Mouse (Mus musculus): ENCODE data around the gene Mansc1. TPM values are rescaled to one million over a fixed set of nuclear protein-coding genes. Genes with fewer than 3 reads are reported as not detected.
A peak's percentile ranks its signal among the peaks of the same experiment; 100 is the strongest.

Mansc1 gene
- total and polyA plus RNA-seq, 2 experiments from 2014 or later: 7.4 to 17.0 TPM

DNA sequence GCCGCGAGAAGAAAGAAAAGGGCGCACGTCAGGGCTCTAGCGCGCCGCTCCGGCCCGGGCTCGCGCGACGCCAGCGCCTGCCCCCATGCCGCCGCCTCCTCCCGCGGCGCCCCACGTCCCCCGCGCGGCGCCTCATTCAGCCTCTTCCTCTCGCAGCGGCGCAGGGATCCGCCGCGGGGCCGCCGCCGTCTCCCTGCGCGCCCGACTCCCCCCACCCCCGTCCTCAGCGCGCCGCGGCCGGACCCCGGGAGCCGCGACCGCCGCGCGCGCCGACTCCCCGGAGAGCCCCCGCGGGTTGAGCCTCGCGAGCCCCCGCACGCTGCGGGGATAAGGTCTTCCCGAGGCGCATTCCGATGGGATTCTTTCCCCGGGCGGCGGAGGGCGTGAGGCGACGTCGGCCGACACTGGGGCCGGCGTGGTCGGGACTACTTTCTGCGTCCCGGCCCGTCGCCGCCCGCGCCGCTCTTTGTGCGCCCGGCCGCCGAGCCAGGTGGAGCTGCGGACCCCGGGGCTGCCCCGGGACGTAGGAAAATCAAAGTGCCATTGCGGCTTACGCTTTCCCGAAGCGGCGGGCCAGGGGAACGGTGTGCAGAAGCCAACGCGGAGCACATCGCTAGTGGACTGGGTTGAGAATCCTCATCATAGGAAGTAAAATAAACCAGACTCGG, 65.3 kb downstream of the Mansc1 start, which contains the start of gene Lrp6:
Lrp6 (minus strand) TSS at position 148 of the 668 bp plus-strand sequence.
- no peaks in the 10 kb centered on the region for H3K27me3 ChIP-seq (ENCODE audit: control insufficient read depth, insufficient read depth, low read length)
- under 1% methylated on average over 57 of the region's 99 CpGs for WGBS
- TF ChIP-seq EP300 (IDR thresholded peaks at IDR 0.05; ENCODE audit: low read depth) (no peak), CTCF (IDR thresholded peaks at IDR 0.05; ENCODE audit: low read depth) (no peak)
- H3K4me1 ChIP-seq (ENCODE audit: control insufficient read depth, insufficient read depth): peaks cover 10% of the 10 kb centered on the region; the same call in 1 of the 2 replicates
- peak within 1 kb of the TSS; percentile 98 for H3K9ac ChIP-seq (replicated peaks; ENCODE audit: low read depth, low read length)
- ATAC-seq (ENCODE audit: insufficient read depth, low read depth) (peak; percentile 94), DNase-seq (ENCODE audit: low spot score) (peak; percentile 81)
- H3K4me2 ChIP-seq (ENCODE audit: low read depth, low read length): peak within 1 kb of the TSS; percentile 79
- H3K27ac ChIP-seq (ENCODE audit: low read depth): peak within 1 kb of the TSS; percentile 99
- no peaks in the 10 kb centered on the region for H3K36me3 ChIP-seq (replicated peaks; ENCODE audit: control insufficient read depth, insufficient read depth, low read length)
- peak within 1 kb of the TSS; percentile 94 for H3K4me3 ChIP-seq (ENCODE audit: low read depth, low read length)
- no peaks in the 10 kb centered on the region for H3K9me3 ChIP-seq (replicated peaks; ENCODE audit: control insufficient read depth, low read length)

DNA sequence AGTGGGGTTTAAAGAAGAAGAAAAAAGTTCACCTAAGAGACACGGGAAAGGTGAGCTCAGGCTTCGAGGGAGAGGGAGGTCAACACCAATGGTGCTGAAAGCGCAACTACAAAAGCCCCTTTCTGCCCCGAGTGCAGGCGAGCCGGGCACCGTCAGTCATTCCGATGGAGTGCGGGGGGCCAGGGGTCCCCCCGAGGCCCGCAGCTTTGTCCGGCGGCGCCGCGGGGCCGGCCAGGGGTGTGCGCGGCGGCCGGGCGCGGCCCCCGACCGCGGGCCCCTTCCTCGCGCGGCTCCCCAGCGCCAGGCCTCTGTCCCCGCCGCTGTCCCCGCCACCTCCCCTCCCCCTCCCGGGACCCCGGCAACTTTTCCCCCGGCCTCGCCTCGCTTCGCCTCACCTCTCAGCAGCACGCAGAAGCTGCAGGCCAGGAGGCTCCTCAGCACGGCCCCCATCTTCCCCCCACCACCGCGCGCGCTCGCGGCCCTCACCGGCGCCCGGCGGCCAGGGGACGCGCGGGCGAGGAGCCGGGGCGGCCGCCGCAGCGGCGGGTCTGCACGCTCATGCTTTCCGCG, 66.0 kb downstream of the Mansc1 start:
- peak overlapping the region; percentile 94 for H3K4me3 ChIP-seq (ENCODE audit: low read depth, low read length)
- no peaks in the 10 kb centered on the region for H3K27me3 ChIP-seq (ENCODE audit: control insufficient read depth, insufficient read depth, low read length)
- ATAC-seq (ENCODE audit: insufficient read depth, low read depth) (peak; percentile 15), DNase-seq (ENCODE audit: low spot score) (no peak)
- H3K36me3 ChIP-seq (replicated peaks; ENCODE audit: control insufficient read depth, insufficient read depth, low read length): no peaks in the 10 kb centered on the region
- peak overlapping the region; percentile 98 for H3K9ac ChIP-seq (replicated peaks; ENCODE audit: low read depth, low read length)
- no peaks in the 10 kb centered on the region for H3K9me3 ChIP-seq (replicated peaks; ENCODE audit: control insufficient read depth, low read length)
- WGBS: 0% methylated on average over 34 of the region's 64 CpGs
- peak overlapping the region; percentile 99 for H3K27ac ChIP-seq (ENCODE audit: low read depth)
- TF ChIP-seq EP300 (IDR thresholded peaks at IDR 0.05; ENCODE audit: low read depth) (no peak), CTCF (IDR thresholded peaks at IDR 0.05; ENCODE audit: low read depth) (no peak)
- H3K4me2 ChIP-seq (ENCODE audit: low read depth, low read length): peak overlapping the region; percentile 79
- H3K4me1 ChIP-seq (ENCODE audit: control insufficient read depth, insufficient read depth): peaks cover 10% of the 10 kb centered on the region; the same call in 1 of the 2 replicates

DNA sequence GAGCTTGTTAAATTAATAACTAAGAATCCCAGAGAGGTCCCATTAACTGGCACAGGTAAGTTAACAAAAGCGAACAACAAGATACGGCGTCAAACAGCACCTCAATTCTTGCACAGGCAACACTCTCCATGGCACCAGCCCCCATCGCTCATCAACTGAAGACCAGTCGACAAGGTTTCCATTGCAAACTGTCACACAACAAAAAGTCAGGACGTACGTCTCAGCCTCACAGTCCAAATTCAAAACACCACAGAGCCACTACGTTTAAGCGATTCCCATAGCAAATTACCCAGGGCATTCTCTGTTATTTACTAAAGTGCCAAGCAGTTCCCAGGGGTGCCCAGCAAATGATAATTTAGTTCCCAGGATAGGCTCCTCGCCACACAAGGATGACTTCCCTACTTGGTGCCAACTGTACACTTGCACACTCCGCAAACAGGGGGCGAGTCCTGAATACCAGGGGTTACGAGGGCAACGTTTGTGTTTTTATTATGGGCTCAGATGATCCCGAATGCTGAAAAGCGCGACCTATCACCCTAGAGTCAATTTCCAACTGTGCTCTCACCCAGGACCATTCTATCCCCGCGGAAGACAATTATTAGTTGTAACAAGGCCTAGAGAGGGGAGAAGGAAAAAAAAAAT, 66.6 kb downstream of the Mansc1 start:
- Histone ChIP-seq H3K9ac (replicated peaks; ENCODE audit: low read depth, low read length) (peak overlapping the region; percentile 98), H3K9me3 (replicated peaks; ENCODE audit: control insufficient read depth, low read length) (no peaks in the 10 kb centered on the region), H3K36me3 (replicated peaks; ENCODE audit: control insufficient read depth, insufficient read depth, low read length) (no peaks in the 10 kb centered on the region), H3K4me2 (ENCODE audit: low read depth, low read length) (peak overlapping the region; percentile 79), H3K27ac (ENCODE audit: low read depth) (peak overlapping the region; percentile 99), H3K27me3 (ENCODE audit: control insufficient read depth, insufficient read depth, low read length) (no peaks in the 10 kb centered on the region), H3K4me1 (ENCODE audit: control insufficient read depth, insufficient read depth) (peaks cover 10% of the 10 kb centered on the region; the same call in 1 of the 2 replicates), H3K4me3 (ENCODE audit: low read depth, low read length) (peak overlapping the region; percentile 94)
- WGBS: under 1% methylated on average over 19 of the region's 19 CpGs
- ATAC-seq (ENCODE audit: insufficient read depth, low read depth) (no peak), DNase-seq (ENCODE audit: low spot score) (no peak)
- TF ChIP-seq CTCF (IDR thresholded peaks at IDR 0.05; ENCODE audit: low read depth): no peak
- TF ChIP-seq EP300 (IDR thresholded peaks at IDR 0.05; ENCODE audit: low read depth): no peak

DNA sequence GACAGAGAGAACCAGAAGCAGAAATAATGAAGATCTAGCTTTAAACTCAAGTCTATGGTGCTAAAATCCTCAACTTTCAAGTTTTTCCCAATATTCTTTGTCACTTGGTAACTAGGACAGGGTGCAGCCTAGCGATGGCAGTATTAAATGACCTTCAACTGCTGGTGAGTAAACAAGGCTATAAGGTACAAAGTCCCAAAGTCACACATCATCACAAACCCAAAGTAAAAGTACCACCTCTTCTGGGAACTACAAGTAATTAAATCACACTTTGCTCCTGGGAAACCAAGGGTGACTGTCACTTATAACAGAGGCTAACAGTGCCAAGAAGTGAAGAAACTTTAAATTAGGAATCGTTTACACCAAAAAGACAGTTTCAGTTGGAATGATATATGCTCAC, 67.7 kb downstream of the Mansc1 start:
- DNase-seq (ENCODE audit: low spot score) (no peak), ATAC-seq (ENCODE audit: insufficient read depth, low read depth) (no peak)
- Histone ChIP-seq H3K27ac (ENCODE audit: low read depth) (no peak overlapping the region), H3K36me3 (replicated peaks; ENCODE audit: control insufficient read depth, insufficient read depth, low read length) (no peaks in the 10 kb centered on the region), H3K4me1 (ENCODE audit: control insufficient read depth, insufficient read depth) (peaks cover 10% of the 10 kb centered on the region; the same call in 1 of the 2 replicates), H3K9me3 (replicated peaks; ENCODE audit: control insufficient read depth, low read length) (no peaks in the 10 kb centered on the region), H3K4me3 (ENCODE audit: low read depth, low read length) (no peak overlapping the region), H3K4me2 (ENCODE audit: low read depth, low read length) (peak overlapping the region; percentile 79), H3K27me3 (ENCODE audit: control insufficient read depth, insufficient read depth, low read length) (no peaks in the 10 kb centered on the region), H3K9ac (replicated peaks; ENCODE audit: low read depth, low read length) (no peak overlapping the region)
- 59% methylated on average over 2 of the region's 2 CpGs for WGBS
- TF ChIP-seq CTCF (IDR thresholded peaks at IDR 0.05; ENCODE audit: low read depth): no peak
- no peak for TF ChIP-seq EP300 (IDR thresholded peaks at IDR 0.05; ENCODE audit: low read depth)

DNA sequence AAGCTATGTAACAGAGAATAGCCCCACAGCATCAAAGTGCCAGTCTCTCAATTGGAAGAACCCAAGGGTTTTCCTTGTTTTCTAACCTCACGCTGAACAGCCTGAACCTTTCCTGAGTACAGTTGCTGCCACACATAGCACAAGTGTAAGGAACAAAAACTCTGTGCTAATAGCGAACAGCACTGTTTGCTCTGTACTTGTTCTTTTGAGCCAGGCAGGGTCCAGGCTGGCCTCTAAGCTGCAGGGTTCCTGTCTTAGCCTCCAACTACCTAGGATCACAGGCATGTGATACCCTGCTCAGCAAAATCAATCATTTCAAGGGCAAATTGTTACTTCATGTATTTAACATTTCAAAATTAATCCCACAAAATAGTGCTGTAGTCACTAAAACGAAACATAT, 72.7 kb downstream of the Mansc1 start:
- Histone ChIP-seq H3K9ac (replicated peaks; ENCODE audit: low read depth, low read length) (no peak overlapping the region), H3K9me3 (replicated peaks; ENCODE audit: control insufficient read depth, low read length) (no peaks in the 10 kb centered on the region), H3K36me3 (replicated peaks; ENCODE audit: control insufficient read depth, insufficient read depth, low read length) (no peaks in the 10 kb centered on the region), H3K4me2 (ENCODE audit: low read depth, low read length) (no peak overlapping the region), H3K4me3 (ENCODE audit: low read depth, low read length) (no peak overlapping the region), H3K27me3 (ENCODE audit: control insufficient read depth, insufficient read depth, low read length) (no peaks in the 10 kb centered on the region), H3K4me1 (ENCODE audit: control insufficient read depth, insufficient read depth) (peaks cover 24% of the 10 kb centered on the region), H3K27ac (ENCODE audit: low read depth) (no peak overlapping the region)
- ATAC-seq (ENCODE audit: insufficient read depth, low read depth) (no peak), DNase-seq (ENCODE audit: low spot score) (no peak)
- no peak for TF ChIP-seq CTCF (IDR thresholded peaks at IDR 0.05; ENCODE audit: low read depth)
- no peak for TF ChIP-seq EP300 (IDR thresholded peaks at IDR 0.05; ENCODE audit: low read depth)
- 75% methylated on average over 3 of the region's 3 CpGs for WGBS

Other genes with a start within 250 kb of the Mansc1 start
- 0.69 TPM in 1 of 2 replicates, not detected in the other for gene Bcl2l14, start 236.2 kb downstream of the Mansc1 start, total RNA-seq (2014; rRNA removed; ENCODE audit: low replicate concordance)
- 0.22 TPM in 1 of 2 replicates, not detected in the other for gene Bcl2l14, start 236.2 kb downstream of the Mansc1 start, polyA plus RNA-seq (2015; fragmentation: Nextera tagmentation; extraction: Ambion mirVana)
- 26.6 and 27.1 TPM in 2 replicates for gene Lrp6, start 65.5 kb downstream of the Mansc1 start, total RNA-seq (2014; rRNA removed; ENCODE audit: low replicate concordance)
- gene Lrp6, start 65.5 kb downstream of the Mansc1 start, polyA plus RNA-seq (2015; fragmentation: Nextera tagmentation; extraction: Ambion mirVana): 15.8 and 15.9 TPM in 2 replicates
- 22.6 and 27.9 TPM in 2 replicates for gene Borcs5, start 7.0 kb upstream of the Mansc1 start, total RNA-seq (2014; rRNA removed; ENCODE audit: low replicate concordance)
- gene Borcs5, start 7.0 kb upstream of the Mansc1 start, polyA plus RNA-seq (2015; fragmentation: Nextera tagmentation; extraction: Ambion mirVana): 18.6 and 19.2 TPM in 2 replicates
- gene Dusp16, start 160.1 kb upstream of the Mansc1 start, total RNA-seq (2014; rRNA removed; ENCODE audit: low replicate concordance): 19.9 and 29.2 TPM in 2 replicates
- 8.1 and 9.6 TPM in 2 replicates for gene Dusp16, start 160.1 kb upstream of the Mansc1 start, polyA plus RNA-seq (2015; fragmentation: Nextera tagmentation; extraction: Ambion mirVana)
- gene Crebl2, start 197.7 kb upstream of the Mansc1 start, total RNA-seq (2014; rRNA removed; ENCODE audit: low replicate concordance): 0.85 and 14.5 TPM in 2 replicates
- gene Crebl2, start 197.7 kb upstream of the Mansc1 start, polyA plus RNA-seq (2015; fragmentation: Nextera tagmentation; extraction: Ambion mirVana): 2.0 and 2.4 TPM in 2 replicates

Measured in heart, postnatal 0 days (tissue).